Mouse (Mus musculus) neural tube, embryonic 10.5 days (tissue): ENCODE results near the gene Reln.

ENCODE experiments used
- DNase-seq: peaks from one replicate; pipeline ENCODE4 v3.0.0-alpha.2; 2017; ENCODE audit warnings: low spot score; ENCODE audit errors: extremely low spot score

Gene Reln

DNA sequence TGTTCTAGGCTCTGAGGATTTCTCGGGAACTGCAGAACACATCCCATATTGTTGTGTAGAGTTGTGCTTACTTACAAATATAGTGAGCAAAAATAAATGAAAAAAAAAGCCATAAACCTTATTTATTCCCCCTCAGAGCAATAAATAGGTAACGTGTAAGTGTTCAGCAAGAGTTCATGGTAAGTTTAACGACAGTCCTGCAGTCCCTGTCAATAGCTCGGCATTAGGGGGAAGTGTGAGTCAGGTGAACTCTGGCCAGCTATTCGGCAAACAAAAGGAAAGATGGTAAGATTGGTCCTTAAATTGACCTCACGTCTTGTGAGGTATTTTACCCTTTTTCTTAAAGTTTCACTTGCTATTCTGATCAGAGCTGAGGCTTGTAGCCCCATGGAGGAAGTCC is 497.1 kb downstream of the Reln start:
- no peak for DNase-seq

DNA sequence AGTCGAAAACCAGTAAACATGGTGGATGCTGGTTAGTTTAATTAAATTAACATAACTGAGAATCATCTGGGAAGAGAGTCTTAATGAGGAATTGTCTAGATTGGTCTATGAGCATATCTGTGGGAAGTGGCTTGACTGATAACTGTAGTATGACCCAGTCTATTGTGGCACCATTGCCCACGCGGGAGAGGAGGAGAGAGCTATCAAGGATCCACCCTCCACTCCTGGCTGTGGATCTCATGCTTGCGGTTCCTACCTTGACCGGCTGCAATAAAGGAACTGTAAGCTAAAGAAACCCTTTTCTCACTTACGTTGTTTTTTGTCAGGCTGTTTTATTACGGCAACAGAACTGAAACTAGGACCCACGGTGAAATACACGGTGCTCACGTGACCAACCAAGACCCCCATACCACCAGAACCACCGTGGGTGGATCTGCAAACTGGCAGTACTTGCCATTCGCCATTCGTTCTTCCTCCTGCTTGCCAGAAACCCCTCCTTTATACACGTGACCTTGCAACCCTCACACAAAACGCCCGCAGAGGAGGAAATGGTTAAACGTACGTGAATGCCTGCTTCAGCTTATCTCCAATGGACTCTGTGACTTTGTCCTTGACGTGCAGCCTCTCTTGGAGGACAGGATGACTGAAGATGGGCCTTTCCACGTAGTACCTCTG is 497.7 kb downstream of the Reln start:
- DNase-seq: no peak

DNA sequence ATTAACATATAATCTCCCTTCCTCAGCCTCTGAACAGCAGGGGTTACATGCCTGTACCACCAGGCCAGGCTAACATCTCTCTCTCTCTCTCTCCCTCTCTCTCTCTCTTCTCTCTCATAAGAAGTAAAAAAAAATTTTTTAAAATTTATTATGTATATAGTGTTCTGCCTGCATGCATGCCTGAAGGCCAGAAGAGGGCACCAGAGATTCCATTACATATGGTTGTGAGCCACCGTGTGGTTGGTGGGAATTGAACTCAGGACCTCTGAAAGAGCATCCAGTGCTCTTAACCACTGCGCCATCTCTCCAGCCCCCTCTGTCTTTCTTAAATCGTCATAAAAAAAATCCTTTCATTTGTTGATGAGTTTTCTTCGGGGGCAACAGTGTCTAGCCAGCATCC is 499.8 kb downstream of the Reln start:
- no peak for DNase-seq
